Mouse (Mus musculus): Measurements from ENCODE around the gene Parp12. TPM values are rescaled to one million over a fixed set of nuclear protein-coding genes. Genes with fewer than 3 reads are reported as not detected.

Gene Parp12
- total RNA-seq, 2 experiments from 2014 or later = 2.7 to 3.0 TPM

DNA sequence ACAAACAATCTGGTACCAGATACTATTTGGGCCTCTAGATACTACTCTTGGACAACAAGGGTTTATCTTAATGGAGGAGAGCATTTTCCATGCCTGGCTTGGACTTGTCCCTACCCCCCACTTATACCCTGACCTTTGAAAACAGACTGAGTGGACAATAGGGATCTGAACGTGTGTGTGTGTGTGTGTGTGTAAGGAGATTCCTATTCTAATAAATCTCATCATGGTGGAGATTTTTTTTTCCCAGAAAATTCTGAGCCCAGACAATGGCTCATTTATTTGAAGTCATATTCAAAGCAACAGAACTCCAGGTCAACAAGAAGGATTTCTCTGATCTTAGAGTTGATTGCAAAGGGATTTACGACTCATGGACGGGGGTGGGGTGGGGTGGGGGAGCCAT is 59.2 kb downstream of the Parp12 start:
- no peak for ATAC-seq (replicated peaks; ENCODE audit: poor library complexity)

GRCm38 (mm10) chr6:39058389-39058788 is 59.8 kb downstream of the Parp12 start:
- no peak; the same call in 1 of the 2 replicates for ATAC-seq (replicated peaks; ENCODE audit: poor library complexity)

DNA sequence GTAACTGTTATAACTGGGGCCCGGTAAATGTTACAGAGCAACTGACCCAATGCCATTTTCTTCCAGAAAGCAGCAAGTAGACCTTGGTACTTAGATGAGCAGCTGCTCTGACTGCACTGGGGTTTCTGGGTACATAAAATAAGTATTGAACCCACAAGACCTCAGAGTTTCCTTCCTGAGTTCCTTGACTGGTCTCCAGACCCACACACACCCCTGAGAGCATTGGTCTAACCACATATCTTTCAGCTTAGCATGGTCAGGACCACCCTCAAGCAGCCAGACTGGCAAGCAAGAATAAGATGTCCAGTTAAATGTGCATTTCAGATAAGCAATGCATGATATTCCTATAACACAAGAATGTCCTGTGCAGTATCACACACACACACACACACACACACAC is 61.0 kb downstream of the Parp12 start:
- 0 out of 2 replicates have a peak, but pooled peaks have one; percentile 9 for ATAC-seq (replicated peaks; ENCODE audit: poor library complexity)

DNA sequence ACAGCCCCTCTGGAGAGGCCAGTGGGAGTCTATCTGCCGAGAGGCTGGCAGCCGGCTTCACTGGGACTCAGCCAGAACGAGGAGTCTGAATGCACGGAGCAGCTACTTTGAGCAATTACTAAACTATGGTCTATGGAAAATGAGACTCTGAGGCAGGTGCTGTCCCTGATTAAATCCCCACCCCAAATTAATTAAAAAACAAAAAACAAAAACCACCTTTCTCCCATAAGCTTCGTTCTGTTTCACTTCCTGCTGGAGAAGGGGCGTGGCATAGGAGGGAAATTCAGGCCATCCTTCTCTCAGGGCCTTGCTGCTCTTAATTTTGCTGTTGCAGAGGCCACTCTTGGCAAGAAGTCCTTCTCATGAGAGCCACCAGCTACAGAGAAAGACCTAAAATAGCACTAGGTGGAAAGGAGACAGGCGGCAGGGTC is 62.3 kb downstream of the Parp12 start:
- ATAC-seq (replicated peaks; ENCODE audit: poor library complexity) = no peak

DNA sequence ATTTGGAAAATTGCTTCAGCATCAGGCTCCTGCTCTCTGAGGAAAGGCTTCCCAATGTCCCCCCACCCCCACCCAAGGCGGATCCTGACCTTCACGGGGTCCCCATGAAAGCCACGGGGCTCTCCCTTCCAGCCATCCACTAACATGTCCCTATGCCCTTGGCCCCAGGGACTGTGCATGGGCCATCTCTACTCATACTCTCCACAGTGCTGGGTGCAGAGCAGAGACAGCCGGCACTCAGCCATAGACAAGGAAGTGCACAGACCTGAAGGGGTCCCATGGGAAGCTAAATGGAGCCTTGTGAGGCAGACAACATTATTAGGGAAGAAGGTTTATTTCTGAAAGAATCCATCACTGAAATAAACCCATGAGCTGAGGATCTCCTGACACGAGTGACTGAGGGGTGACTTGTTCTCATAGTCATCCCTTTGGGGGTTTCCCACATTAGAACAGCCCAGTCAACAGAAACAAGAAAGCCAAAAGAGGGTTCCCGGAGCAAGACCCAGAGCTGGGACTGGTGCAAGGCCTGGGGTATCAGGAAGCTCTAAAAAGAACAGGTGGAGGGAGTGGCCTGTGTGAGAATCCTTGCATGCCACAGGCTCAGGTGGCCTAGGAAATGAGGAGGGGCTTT is 63.2 kb downstream of the Parp12 start:
- no peak for ATAC-seq (replicated peaks; ENCODE audit: poor library complexity)

DNA sequence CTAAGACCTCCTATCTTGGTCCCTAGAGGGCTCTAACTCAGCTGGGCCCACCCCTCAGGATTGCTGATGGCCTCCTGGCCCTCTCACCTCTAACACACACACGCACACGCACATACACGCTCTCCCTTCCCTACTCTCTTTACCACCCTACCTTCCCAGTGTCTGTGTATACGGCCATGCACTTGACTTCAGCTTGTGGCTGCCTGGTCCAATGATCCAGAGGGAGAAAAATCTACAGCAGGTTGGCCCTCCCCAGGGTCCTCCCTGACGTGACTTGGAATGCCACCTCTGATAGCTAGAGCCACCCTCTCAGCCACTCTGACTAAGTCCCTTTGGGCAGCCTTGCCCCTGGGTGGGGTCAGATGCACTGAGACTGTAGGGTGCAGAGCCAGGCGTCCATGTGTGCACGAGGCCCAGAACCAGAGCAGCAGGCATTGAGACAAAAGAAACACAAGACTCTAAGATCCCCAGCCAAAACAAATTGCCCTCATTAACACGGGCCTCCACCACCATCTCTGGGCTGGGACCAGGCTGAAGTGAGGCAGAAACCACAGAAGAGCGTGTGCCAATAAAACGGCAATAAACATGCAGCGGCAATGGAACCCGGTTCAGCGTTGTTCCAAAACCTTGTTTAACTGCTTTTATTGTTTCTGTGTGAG is 63.8 kb downstream of the Parp12 start:
- ATAC-seq (replicated peaks; ENCODE audit: poor library complexity) = no peak

- ATAC-seq (replicated peaks; ENCODE audit: poor library complexity) = no peak
Observed at GRCm38 (mm10) chr6:39052636-39053035, 65.5 kb downstream of the Parp12 start.

DNA sequence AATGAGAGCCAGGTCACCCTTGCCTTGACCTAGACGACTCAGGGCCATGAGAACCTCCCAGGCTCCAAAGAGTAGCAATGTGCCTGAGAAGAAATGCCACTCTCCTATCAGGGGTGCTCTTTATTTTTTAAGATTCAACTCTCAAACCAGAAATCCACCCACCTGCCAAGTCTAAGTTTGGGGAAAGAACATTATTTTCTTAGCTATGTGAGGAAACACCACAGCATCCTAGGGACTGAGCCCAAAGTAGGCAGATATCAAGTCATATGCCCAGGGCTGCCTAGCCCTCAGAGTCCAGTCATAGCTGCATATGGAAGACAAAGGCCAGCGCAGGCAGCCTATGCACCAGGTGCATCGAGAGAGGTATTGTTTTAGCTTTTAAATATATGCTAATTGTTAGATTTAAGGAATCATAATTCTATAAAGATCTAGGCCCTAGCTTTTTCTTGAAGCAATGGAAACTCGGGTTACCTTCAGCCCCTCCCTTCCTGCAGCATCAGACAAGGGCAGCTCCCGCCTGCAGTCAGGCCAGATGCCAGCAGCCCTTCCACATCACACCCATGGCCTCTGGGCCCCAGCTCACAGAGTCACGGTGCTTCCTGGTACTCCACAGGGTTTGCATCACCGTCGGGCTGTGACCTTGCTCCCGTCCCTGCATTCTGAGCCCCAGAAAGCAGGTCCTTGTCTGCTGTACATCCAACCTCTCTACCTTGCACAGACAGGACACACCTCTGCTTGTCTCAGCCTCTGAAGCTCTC is 66.2 kb downstream of the Parp12 start:
- peak; percentile 44; the same call in 1 of the 2 replicates for ATAC-seq (replicated peaks; ENCODE audit: poor library complexity)

GRCm38 (mm10) chr6:39050836-39051235 is 67.3 kb downstream of the Parp12 start:
- ATAC-seq (replicated peaks; ENCODE audit: poor library complexity) = no peak

GRCm38 (mm10) chr6:39049141-39049540 is 69.0 kb downstream of the Parp12 start:
- ATAC-seq (replicated peaks; ENCODE audit: poor library complexity) = no peak

DNA sequence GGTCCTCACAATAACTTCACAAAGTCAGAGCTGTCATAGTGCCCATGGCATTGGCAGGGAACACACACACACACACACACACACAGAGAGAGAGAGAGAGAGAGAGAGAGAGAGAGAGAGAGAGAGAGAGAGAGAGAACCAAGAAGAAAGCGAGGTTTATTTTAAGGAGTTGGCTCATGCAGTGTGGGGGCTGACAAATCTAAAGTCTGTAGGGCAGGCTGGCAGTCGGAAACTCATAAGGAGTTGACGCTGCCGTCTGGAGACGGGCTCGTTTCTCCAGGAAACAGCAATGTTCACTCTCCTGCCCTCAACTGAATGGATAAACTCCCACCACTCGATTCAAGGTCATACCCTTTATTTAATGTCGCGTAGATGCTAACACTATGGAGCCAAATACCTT is 77.7 kb downstream of the Parp12 start:
- ATAC-seq (replicated peaks; ENCODE audit: poor library complexity) = no peak

Other genes starting within 250 kb of the Parp12 start
- gene Tbxas1, start 242.9 kb downstream of the Parp12 start, total RNA-seq (2015) = 11.3 and 15.9 TPM in 2 replicates
- gene Tbxas1, start 242.9 kb downstream of the Parp12 start, total RNA-seq (2017) = 13.1 TPM in 2 replicates
- 58.0 and 60.1 TPM in 2 replicates for gene Hipk2, start 242.2 kb downstream of the Parp12 start, total RNA-seq (2015)
- gene Hipk2, start 242.2 kb downstream of the Parp12 start, total RNA-seq (2017) = 9.0 and 12.6 TPM in 2 replicates
- gene Kdm7a, start 88.4 kb upstream of the Parp12 start, total RNA-seq (2015) = 11.4 and 12.5 TPM in 2 replicates
- 9.0 and 11.4 TPM in 2 replicates for gene Kdm7a, start 88.4 kb upstream of the Parp12 start, total RNA-seq (2017)